Mouse (Mus musculus): ENCODE measurements around the gene Ces1g. TPM values are rescaled to one million over a fixed set of nuclear protein-coding genes. Genes with fewer than 3 reads are reported as not detected.

Ces1g gene
- polyA plus RNA-seq, 1 experiment from 2014 or later = not detected

Other genes starting within 250 kb of the Ces1g start
- gene Ces1c, start 206.0 kb downstream of the Ces1g start, polyA plus RNA-seq (2015; fragmentation: Nextera tagmentation; extraction: Ambion mirVana) = not detected in 2 replicates
- gene Ces1d, start 139.5 kb downstream of the Ces1g start, polyA plus RNA-seq (2015; fragmentation: Nextera tagmentation; extraction: Ambion mirVana) = 0.45 and 0.59 TPM in 2 replicates
- not detected in 2 replicates for gene Ces1e, start 107.7 kb downstream of the Ces1g start, polyA plus RNA-seq (2015; fragmentation: Nextera tagmentation; extraction: Ambion mirVana)
- gene Ces1f, start 57.6 kb downstream of the Ces1g start, polyA plus RNA-seq (2015; fragmentation: Nextera tagmentation; extraction: Ambion mirVana) = not detected in 2 replicates
- gene Ces1h, start 42.4 kb upstream of the Ces1g start, polyA plus RNA-seq (2015; fragmentation: Nextera tagmentation; extraction: Ambion mirVana) = not detected in 2 replicates
- gene Ces5a, start 198.5 kb upstream of the Ces1g start, polyA plus RNA-seq (2015; fragmentation: Nextera tagmentation; extraction: Ambion mirVana) = 0.30 and 0.44 TPM in 2 replicates

All from midbrain, embryonic 16.5 days (tissue).